Mouse (Mus musculus): ENCODE measurements at regions not wholly inside any gene's neighbourhood (a gene's known extent, or its start where the extent isn't known, plus 50 kb on each side); places are given as distances from the start of the nearest gene placed in this dataset.

DNA sequence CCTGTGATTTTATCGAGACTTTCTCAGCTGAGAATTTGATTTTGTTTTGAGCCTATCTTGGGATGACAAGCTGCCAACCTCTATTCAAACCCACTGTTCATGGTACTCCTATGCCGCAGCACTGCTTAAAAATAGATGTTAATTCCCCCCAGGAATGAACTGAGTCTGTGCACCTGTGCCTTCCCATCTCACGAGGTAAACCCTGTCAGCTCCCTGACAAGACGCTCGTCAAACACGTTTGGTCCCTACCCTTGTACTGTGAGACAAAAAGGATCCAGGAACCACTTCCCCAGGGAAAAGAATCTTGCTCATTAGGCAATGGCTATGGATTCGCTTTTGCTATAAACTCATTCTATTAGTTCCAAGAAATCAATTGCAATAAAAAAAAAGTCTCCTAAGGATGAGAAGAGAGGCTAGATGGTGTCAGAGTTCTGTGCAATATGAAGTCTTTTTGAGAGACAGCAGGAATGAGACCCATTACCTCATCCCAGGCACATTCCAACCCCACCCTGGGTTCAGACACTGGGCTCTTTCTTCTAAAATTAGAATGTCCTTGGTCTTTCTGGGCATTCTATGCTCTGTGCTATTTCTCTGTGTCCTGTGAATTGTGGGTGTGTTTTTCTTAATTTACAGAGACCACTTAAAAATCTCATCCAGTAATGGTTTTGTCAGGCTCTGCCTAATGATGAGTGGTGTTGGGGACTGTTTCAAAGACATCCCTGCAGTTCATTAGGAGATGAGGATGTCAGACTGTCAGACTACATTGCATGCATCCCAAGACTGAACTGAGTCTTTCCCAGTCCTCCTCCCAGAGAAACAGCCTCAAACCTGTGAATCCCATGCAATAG, 167.7 kb upstream of the Pabpc6 start:
- no peak overlapping the region for H3K4me2 ChIP-seq
- WGBS = 83% methylated on average over 7 of the region's 7 CpGs
- no peak for DNase-seq

DNA sequence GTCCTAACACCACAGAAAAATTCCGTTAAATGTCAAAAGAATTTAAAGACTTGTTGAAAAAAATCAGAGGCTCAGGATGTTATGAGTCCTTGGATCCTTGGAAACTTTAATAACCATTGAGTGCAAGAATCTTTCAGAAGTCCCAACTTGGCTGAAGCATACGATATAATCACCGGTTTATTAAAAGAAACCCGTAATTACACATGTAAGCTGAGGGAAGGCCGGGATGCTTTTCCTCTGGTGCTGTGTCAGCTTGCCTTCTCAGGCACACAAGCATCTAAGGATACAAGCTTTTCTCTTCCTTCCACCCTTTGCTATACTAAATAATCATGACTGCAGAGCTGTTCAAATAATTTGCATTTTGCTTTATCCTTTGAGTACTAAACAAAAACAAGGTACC, 160.4 kb upstream of the Pabpc6 start:
- no peak for ATAC-seq (ENCODE audit: insufficient read depth)
- H3K27ac ChIP-seq (ENCODE audit: low read depth) = no peak overlapping the region
- no peak overlapping the region for H3K4me2 ChIP-seq
- no peak overlapping the region for H3K9ac ChIP-seq
- H3K27me3 ChIP-seq (ENCODE audit: insufficient read depth, low read length) = no peaks in the 10 kb centered on the region
- no peaks in the 10 kb centered on the region for H3K36me3 ChIP-seq (ENCODE audit: insufficient read depth)
- TF ChIP-seq CTCF (IDR thresholded peaks at IDR 0.05; ENCODE audit: low read depth) = no peak
- DNase-seq = no peak
- H3K9me3 ChIP-seq (ENCODE audit: low read depth, low read length) = no peaks in the 10 kb centered on the region
- no peaks in the 10 kb centered on the region for H3K4me1 ChIP-seq (ENCODE audit: insufficient read depth)
- no peak overlapping the region for H3K4me3 ChIP-seq (ENCODE audit: low read depth, low read length)
- WGBS = 86% methylated on average over 5 of the region's 5 CpGs

More for the DNA sequence above, 167.7 kb upstream of the Pabpc6 start:
- Histone ChIP-seq H3K4me1 (ENCODE audit: insufficient read depth) (no peaks in the 10 kb centered on the region), H3K36me3 (ENCODE audit: insufficient read depth) (no peaks in the 10 kb centered on the region), H3K4me3 (ENCODE audit: low read depth, low read length) (no peak overlapping the region), H3K27me3 (ENCODE audit: insufficient read depth, low read length) (no peaks in the 10 kb centered on the region), H3K9ac (no peak overlapping the region), H3K9me3 (ENCODE audit: low read depth, low read length) (no peaks in the 10 kb centered on the region), H3K27ac (ENCODE audit: low read depth) (no peak overlapping the region)
- no peak for ATAC-seq (ENCODE audit: insufficient read depth)
- no peak for TF ChIP-seq CTCF (IDR thresholded peaks at IDR 0.05; ENCODE audit: low read depth)

DNA sequence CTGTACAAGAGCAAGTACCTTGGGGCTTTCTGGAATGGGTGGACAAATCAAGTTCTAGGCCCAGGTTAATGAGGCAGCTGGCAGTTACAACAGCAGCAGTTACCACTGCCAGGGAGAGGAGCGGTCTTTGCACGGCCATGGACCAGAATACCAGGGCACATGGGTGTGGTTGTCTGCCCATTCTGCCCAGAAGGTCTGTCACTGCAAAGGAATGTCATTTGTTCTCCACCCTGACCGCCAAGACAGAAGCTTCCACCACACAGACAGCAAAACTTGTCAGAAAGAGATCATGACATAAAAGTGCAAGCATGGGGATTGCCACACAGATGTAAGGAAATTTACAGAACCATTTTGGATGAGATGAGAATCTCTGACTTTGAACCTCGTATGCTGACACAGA, 151.8 kb upstream of the Pabpc6 start:
- TF ChIP-seq CTCF (IDR thresholded peaks at IDR 0.05; ENCODE audit: low read depth) = no peak
- Histone ChIP-seq H3K36me3 (ENCODE audit: insufficient read depth) (no peaks in the 10 kb centered on the region), H3K4me1 (ENCODE audit: insufficient read depth) (no peaks in the 10 kb centered on the region), H3K4me3 (ENCODE audit: low read depth, low read length) (no peak overlapping the region), H3K27me3 (ENCODE audit: insufficient read depth, low read length) (no peaks in the 10 kb centered on the region), H3K4me2 (no peak overlapping the region), H3K9me3 (ENCODE audit: low read depth, low read length) (no peaks in the 10 kb centered on the region), H3K27ac (ENCODE audit: low read depth) (no peak overlapping the region), H3K9ac (no peak overlapping the region)
- 82% methylated on average over 4 of the region's 4 CpGs for WGBS
- DNase-seq (no peak), ATAC-seq (ENCODE audit: insufficient read depth) (no peak)

DNA sequence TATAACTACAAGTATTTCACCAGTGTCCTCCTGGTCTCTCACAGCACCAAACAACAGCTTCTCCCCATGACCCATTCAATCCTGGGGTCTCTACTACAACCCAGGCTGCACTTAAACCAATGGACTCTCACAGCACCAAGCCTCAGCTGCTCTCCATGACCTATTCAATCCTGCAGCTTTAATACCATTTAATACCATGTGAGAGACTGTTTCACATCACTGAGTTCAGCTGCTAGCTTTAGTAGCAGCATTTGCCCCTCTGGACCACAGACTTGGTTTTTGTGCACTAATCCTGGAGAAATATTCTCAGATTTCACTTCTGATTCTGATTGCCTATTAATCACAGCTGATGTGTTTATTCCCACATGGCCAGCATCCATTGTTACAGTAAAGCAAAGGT, 147.5 kb upstream of the Pabpc6 start:
- Histone ChIP-seq H3K9me3 (ENCODE audit: low read depth, low read length) (no peaks in the 10 kb centered on the region), H3K36me3 (ENCODE audit: insufficient read depth) (no peaks in the 10 kb centered on the region), H3K27ac (ENCODE audit: low read depth) (no peak overlapping the region), H3K27me3 (ENCODE audit: insufficient read depth, low read length) (no peaks in the 10 kb centered on the region), H3K9ac (no peak overlapping the region), H3K4me2 (no peak overlapping the region), H3K4me3 (ENCODE audit: low read depth, low read length) (no peak overlapping the region), H3K4me1 (ENCODE audit: insufficient read depth) (no peaks in the 10 kb centered on the region)
- ATAC-seq (ENCODE audit: insufficient read depth) (no peak), DNase-seq (no peak)
- TF ChIP-seq CTCF (IDR thresholded peaks at IDR 0.05; ENCODE audit: low read depth) = no peak

DNA sequence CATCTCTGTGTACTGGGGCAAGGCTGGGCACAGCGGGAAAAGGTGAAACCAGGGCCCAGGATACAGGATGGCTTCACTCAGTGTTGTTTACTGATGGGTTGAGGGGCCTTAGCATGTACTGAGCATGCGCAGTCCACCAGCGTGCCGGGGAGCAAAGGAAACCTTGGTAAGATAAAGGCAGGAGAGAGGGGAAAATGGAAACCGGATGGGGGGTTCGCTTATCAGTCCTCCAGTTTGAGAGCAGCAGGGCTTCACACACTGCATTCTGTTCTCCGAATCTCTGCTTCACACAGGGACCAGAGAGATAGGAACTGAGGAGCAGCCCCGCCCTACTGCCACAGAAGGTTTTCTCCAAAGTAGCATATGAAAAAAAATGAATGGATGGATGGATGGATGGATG, 127.6 kb upstream of the Pabpc6 start:
- H3K27me3 ChIP-seq (ENCODE audit: insufficient read depth, low read length) = no peaks in the 10 kb centered on the region

DNA sequence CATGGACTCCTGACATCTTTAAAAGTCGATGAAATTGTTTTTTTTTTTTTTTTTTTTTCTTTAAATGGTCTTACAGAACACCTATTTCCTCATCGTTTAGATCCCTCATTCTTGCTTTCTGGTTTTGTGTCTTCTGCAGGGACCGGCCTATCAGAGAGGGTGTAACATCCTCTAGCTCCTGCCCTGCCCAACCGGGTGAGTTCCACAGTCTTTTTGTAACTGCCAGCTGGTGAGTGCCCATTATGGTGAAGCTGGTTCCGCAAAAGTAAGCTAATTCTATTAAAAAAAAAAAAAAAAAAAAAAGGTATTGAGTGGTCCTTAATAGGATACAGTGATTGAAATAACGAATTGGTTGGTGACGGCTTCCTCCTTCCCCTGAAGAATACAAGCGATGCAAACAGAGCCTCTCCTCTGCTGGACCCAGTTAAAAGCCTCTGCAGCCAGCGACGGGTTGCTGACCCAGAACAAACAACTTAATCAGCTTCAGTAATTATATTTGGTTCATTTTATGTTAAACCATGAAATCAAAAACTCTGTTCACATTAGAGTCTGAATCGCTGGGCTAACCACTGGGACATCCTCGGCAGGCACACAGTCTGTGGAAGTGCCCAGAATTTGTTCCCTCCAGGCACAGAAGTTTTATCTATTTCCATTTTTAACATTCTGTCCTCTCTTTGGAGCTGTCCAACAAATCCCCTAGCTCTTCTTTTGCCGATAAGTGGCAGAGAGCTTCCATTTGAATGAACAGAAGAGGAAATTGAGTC, 126.9 kb upstream of the Pabpc6 start:
- H3K4me1 ChIP-seq (ENCODE audit: insufficient read depth) = no peaks in the 10 kb centered on the region
- no peak overlapping the region for H3K9ac ChIP-seq
- TF ChIP-seq CTCF (IDR thresholded peaks at IDR 0.05; ENCODE audit: low read depth) = no peak
- ATAC-seq (ENCODE audit: insufficient read depth) (no peak), DNase-seq (no peak)
- H3K27ac ChIP-seq (ENCODE audit: low read depth) = no peak overlapping the region
- H3K9me3 ChIP-seq (ENCODE audit: low read depth, low read length) = no peaks in the 10 kb centered on the region
- WGBS = 67% methylated on average over 13 of the region's 13 CpGs
- H3K36me3 ChIP-seq (ENCODE audit: insufficient read depth) = no peaks in the 10 kb centered on the region
- no peak overlapping the region for H3K4me3 ChIP-seq (ENCODE audit: low read depth, low read length)
- no peak overlapping the region for H3K4me2 ChIP-seq
- H3K27me3 ChIP-seq (ENCODE audit: insufficient read depth, low read length) = no peaks in the 10 kb centered on the region

More for the DNA sequence above, 127.6 kb upstream of the Pabpc6 start:
- Histone ChIP-seq H3K9ac (no peak overlapping the region), H3K9me3 (ENCODE audit: low read depth, low read length) (no peaks in the 10 kb centered on the region), H3K4me1 (ENCODE audit: insufficient read depth) (no peaks in the 10 kb centered on the region), H3K4me3 (ENCODE audit: low read depth, low read length) (no peak overlapping the region), H3K27ac (ENCODE audit: low read depth) (no peak overlapping the region), H3K36me3 (ENCODE audit: insufficient read depth) (no peaks in the 10 kb centered on the region), H3K4me2 (no peak overlapping the region)
- 80% methylated on average over 8 of the region's 8 CpGs for WGBS
- ATAC-seq (ENCODE audit: insufficient read depth) = no peak
- DNase-seq = no peak
- TF ChIP-seq CTCF (IDR thresholded peaks at IDR 0.05; ENCODE audit: low read depth) = no peak

DNA sequence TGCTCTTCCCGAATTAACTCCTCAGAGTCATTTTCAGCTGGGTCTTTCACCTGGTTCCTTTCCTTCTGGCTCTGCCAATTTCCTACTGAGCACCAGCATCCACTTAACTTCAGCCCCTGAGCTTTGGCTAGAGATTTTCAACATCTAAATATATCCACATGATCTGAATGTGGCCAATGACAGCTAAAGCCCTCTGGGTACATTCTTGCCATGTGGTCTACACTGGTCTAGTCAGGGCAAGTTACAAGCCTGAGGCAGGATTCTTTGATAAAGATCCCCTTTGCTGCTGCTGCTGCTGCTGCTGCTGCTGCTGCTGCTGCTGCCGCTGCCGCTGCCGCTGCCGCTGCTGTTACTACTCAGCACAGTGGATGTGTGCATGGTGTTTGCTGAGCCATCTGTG, 109.3 kb upstream of the Pabpc6 start:
- ATAC-seq (ENCODE audit: insufficient read depth) = no peak
- WGBS = 85% methylated on average over 5 of the region's 5 CpGs
- H3K4me1 ChIP-seq (ENCODE audit: insufficient read depth) = no peaks in the 10 kb centered on the region
- no peaks in the 10 kb centered on the region for H3K9me3 ChIP-seq (ENCODE audit: low read depth, low read length)
- no peaks in the 10 kb centered on the region for H3K36me3 ChIP-seq (ENCODE audit: insufficient read depth)
- H3K27ac ChIP-seq (ENCODE audit: low read depth) = no peak overlapping the region
- no peak overlapping the region for H3K4me3 ChIP-seq (ENCODE audit: low read depth, low read length)
- no peak overlapping the region for H3K4me2 ChIP-seq
- DNase-seq = no peak
- no peak overlapping the region for H3K9ac ChIP-seq
- H3K27me3 ChIP-seq (ENCODE audit: insufficient read depth, low read length) = no peaks in the 10 kb centered on the region
- TF ChIP-seq CTCF (IDR thresholded peaks at IDR 0.05; ENCODE audit: low read depth) = no peak
